Mouse (Mus musculus) CH12.LX (cell line): Measurements from ENCODE around the gene Pimreg. TPM values are rescaled to one million over a fixed set of nuclear protein-coding genes. Genes with fewer than 3 reads are reported as not detected.

Experiments used
- DNase-seq: peaks from one replicate; pipeline ENCODE4 v3.0.0-alpha.2; 2013; ENCODE audit errors: extremely low read depth
- H3K27ac ChIP-seq: 2 replicates; pipeline ENCODE4 v1.5.1; 2012; ENCODE audit warnings: low read depth, mild to moderate bottlenecking, control low read depth, moderate library complexity; ENCODE audit not compliant: insufficient read depth
- H3K27me3 ChIP-seq: replicated peaks from 2 replicates; pipeline ENCODE3; 2012; ENCODE audit warnings: inconsistent platforms
- H3K36me3 ChIP-seq, 2 experiments: replicated peaks in 1 of 2; 2 replicates each; pipeline versions ENCODE3 to v1.6.1; 2012; ENCODE audit warnings: inconsistent platforms in 1 of 2, low read length in 1 of 2, mild to moderate bottlenecking in 1 of 2, mixed read lengths in 1 of 2, moderate library complexity in 1 of 2; ENCODE audit not compliant: control insufficient read depth in 1 of 2, insufficient read depth in 1 of 2
- H3K4me1 ChIP-seq, 2 experiments: 2 replicates each; pipeline ENCODE4 v1.6.1; 2012; ENCODE audit warnings: inconsistent platforms in 1 of 2, moderate library complexity in 1 of 2; ENCODE audit not compliant: insufficient read depth in 2 of 2, control insufficient read depth in 1 of 2
- H3K4me2 ChIP-seq: 2 replicates; pipeline ENCODE4 v1.6.1; 2012; ENCODE audit warnings: low read depth, mild to moderate bottlenecking, control low read depth; ENCODE audit not compliant: poor library complexity, insufficient read depth, severe bottlenecking
- H3K4me3 ChIP-seq, 3 experiments: fragments of 150-350 bp in 1 of 3; sonication (generic) in 1 of 3; replicated peaks in 1 of 3; 2 replicates each; pipeline versions ENCODE3 to v1.5.1; 2011 to 2012; ENCODE audit warnings: low read depth in 2 of 3, low read length in 2 of 3, mild to moderate bottlenecking in 2 of 3, moderate library complexity in 2 of 3, control low read depth in 1 of 3, improper control_type of control experiment in 1 of 3, inconsistent platforms in 1 of 3, mixed read lengths in 1 of 3; ENCODE audit not compliant: poor library complexity in 1 of 3
- H3K79me2 ChIP-seq: replicated peaks from 2 replicates; pipeline ENCODE4 v1.6.1; 2012; ENCODE audit warnings: mild to moderate bottlenecking, moderate library complexity; ENCODE audit not compliant: control insufficient read depth, poor library complexity, insufficient read depth, severe bottlenecking; ENCODE audit errors: extremely low read depth
- H3K9ac ChIP-seq: 2 replicates; pipeline ENCODE4 v1.6.1; 2012; ENCODE audit warnings: low read depth, mild to moderate bottlenecking, control low read depth, moderate library complexity; ENCODE audit not compliant: insufficient read depth
- H3K9me3 ChIP-seq: replicated peaks from 2 replicates; pipeline ENCODE3; 2012; ENCODE audit warnings: low read length, inconsistent platforms, mixed read lengths
- BHLHE40 ChIP-seq: IDR thresholded peaks from 2 replicates; pipeline ENCODE4 v1.6.1; 2011; ENCODE audit warnings: mild to moderate bottlenecking, low read depth, low read length, improper control_type of control experiment
- CHD1 ChIP-seq: IDR thresholded peaks from 2 replicates; pipeline ENCODE4 v1.6.1; 2012; ENCODE audit warnings: low read depth, low read length, improper control_type of control experiment, inconsistent platforms
- CTCF ChIP-seq, 2 experiments: IDR thresholded peaks in 1 of 2; conservative IDR thresholded peaks in 1 of 2; 2 replicates each; pipeline ENCODE4 v1.5.1; 2011 to 2012; ENCODE audit warnings: low read depth in 2 of 2, low read length in 2 of 2, improper control_type of control experiment in 1 of 2, inconsistent platforms in 1 of 2, mild to moderate bottlenecking in 1 of 2, moderate library complexity in 1 of 2
- GABPA ChIP-seq: IDR thresholded peaks from 2 replicates; pipeline ENCODE4 v1.6.1; 2012; ENCODE audit warnings: low read depth, low read length, improper control_type of control experiment, inconsistent platforms; ENCODE audit not compliant: insufficient replicate concordance
- HCFC1 ChIP-seq: IDR thresholded peaks from 2 replicates; pipeline ENCODE4 v1.6.1; 2012; ENCODE audit warnings: low read depth, mild to moderate bottlenecking, inconsistent platforms, low read length, improper control_type of control experiment
- IRF4 ChIP-seq: IDR thresholded peaks from 2 replicates; pipeline ENCODE4 v1.6.1; 2014; ENCODE audit warnings: low read depth, mild to moderate bottlenecking, inconsistent platforms, low read length, improper control_type of control experiment
- JUND ChIP-seq: conservative IDR thresholded peaks from 2 replicates; pipeline ENCODE4 v1.6.1; 2011; ENCODE audit warnings: low read depth, low read length, improper control_type of control experiment
- MAZ ChIP-seq: IDR thresholded peaks from 2 replicates; pipeline ENCODE4 v1.6.1; 2012; ENCODE audit warnings: low read depth, mild to moderate bottlenecking, inconsistent platforms, low read length, improper control_type of control experiment, moderate library complexity
- MXI1 ChIP-seq: IDR thresholded peaks from 2 replicates; pipeline ENCODE4 v1.6.1; 2011; ENCODE audit warnings: mild to moderate bottlenecking, low read depth, low read length, improper control_type of control experiment
- NELFE ChIP-seq: IDR thresholded peaks from 2 replicates; pipeline ENCODE4 v1.6.1; 2011; ENCODE audit warnings: low read depth, low read length, improper control_type of control experiment
- PAX5 ChIP-seq: IDR thresholded peaks from 2 replicates; pipeline ENCODE4 v1.6.1; 2012; ENCODE audit warnings: low read length, inconsistent platforms, mixed read lengths
- POLR2A ChIP-seq: IDR thresholded peaks from 2 replicates; pipeline ENCODE4 v1.6.1; 2011; ENCODE audit warnings: low read depth, mild to moderate bottlenecking, improper control_type of control experiment, low read length
- SIN3A ChIP-seq: IDR thresholded peaks from 2 replicates; pipeline ENCODE4 v1.6.1; 2012; ENCODE audit warnings: low read length, improper control_type of control experiment, inconsistent platforms
- TCF12 ChIP-seq: IDR thresholded peaks from 2 replicates; pipeline ENCODE4 v1.6.1; 2014; ENCODE audit warnings: low read depth, mild to moderate bottlenecking, inconsistent platforms, low read length, improper control_type of control experiment
- UBTF ChIP-seq: IDR thresholded peaks from 2 replicates; pipeline ENCODE4 v1.6.1; 2012; ENCODE audit warnings: low read depth, mild to moderate bottlenecking, inconsistent platforms, low read length, improper control_type of control experiment, moderate library complexity
- USF1 ChIP-seq: IDR thresholded peaks from 2 replicates; pipeline ENCODE4 v1.6.1; 2014; ENCODE audit warnings: low read depth, mild to moderate bottlenecking, inconsistent platforms, low read length, improper control_type of control experiment
- ZNF384 ChIP-seq: IDR thresholded peaks from 2 replicates; pipeline ENCODE4 v1.6.1; 2012; ENCODE audit warnings: low read depth, low read length, improper control_type of control experiment, inconsistent platforms
- dilution Hi-C: fragments of 300-500 bp; cut with MboI; formaldehyde crosslinking; loops from 2 replicates; pipeline ENCODE4 v1.14.3; 2020; ENCODE audit warnings: low sequenced_read_pairs; ENCODE audit not compliant: extremely low pct_unique_long_range_greater_than_20kb, extremely low pct_ligation_motif_present
- in situ Hi-C: fragments of 300-500 bp; cut with MboI; formaldehyde crosslinking; loops from 3 replicates; pipeline ENCODE4 v1.14.3; 2019; ENCODE audit warnings: low sequenced_read_pairs, low pct_ligation_motif_present, low pct_unique_long_range_greater_than_20kb, mixed read lengths
- polyA plus RNA-seq: library from polyadenylated mRNA; unstranded; fragments of >175 nt; gene quantifications from 2 replicates; pipeline ENCODE4 v1.2.1, GENCODE M21; 2012; ENCODE audit warnings: low read depth; ENCODE audit not compliant: insufficient read length
- total RNA-seq, 2 experiments: library from RNA; depleted of rRNA; stranded (reverse); fragments of 300-350 nt in 1 of 2; fragments of >200 nt in 1 of 2; gene quantifications; 2 replicates each; pipeline ENCODE4 v1.2.3; 2012 to 2014

The Pimreg gene
- total and polyA plus RNA-seq, 3 experiments = 26.4 to 52.7 (median 27.9) TPM

DNA sequence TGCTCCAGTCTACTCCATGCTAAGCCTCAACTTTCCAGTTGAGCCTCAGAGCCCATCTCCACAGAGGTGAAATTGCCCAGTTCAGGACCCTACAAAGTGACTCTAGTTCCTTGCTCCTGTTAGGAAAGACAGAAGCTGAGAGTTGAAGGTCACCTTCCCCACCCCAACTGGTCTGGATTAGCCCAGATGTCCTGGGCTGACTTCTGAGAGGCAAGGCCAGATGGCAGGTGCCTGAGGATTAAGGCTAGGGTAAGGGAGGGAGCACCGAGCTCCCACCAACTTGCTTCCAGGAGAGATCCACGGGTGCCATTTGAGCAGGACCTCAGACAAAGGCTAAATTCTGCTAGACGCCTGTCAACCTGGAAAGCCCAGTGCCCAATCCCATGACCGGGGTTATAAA lies 9.7 kb upstream of the Pimreg start:
- Histone ChIP-seq H3K27ac (no peak overlapping the region), H3K36me3 (no peaks in the 10 kb centered on the region), H3K4me3 (no peak overlapping the region), H3K9me3 (no peaks in the 10 kb centered on the region), H3K27me3 (peaks cover 5% of the 10 kb centered on the region), H3K4me1 (peaks cover 9 to 12% of the 10 kb centered on the region in 2 experiments), H3K79me2 (no peaks in the 10 kb centered on the region), H3K4me2 (no peak overlapping the region), H3K9ac (no peak overlapping the region)
- no peak for DNase-seq
- in situ Hi-C loops (loop anchor here (25.0 kb wide), 1 partner anchor 470 kb away; no protein-coding TSS in a partner anchor), dilution Hi-C loops (no loop called here)
- TF ChIP-seq POLR2A = no peak
- no peak for TF ChIP-seq ZNF384
- TF ChIP-seq HCFC1 = no peak
- no peak for TF ChIP-seq NELFE
- no peak for TF ChIP-seq TCF12
- TF ChIP-seq PAX5 = no peak

DNA sequence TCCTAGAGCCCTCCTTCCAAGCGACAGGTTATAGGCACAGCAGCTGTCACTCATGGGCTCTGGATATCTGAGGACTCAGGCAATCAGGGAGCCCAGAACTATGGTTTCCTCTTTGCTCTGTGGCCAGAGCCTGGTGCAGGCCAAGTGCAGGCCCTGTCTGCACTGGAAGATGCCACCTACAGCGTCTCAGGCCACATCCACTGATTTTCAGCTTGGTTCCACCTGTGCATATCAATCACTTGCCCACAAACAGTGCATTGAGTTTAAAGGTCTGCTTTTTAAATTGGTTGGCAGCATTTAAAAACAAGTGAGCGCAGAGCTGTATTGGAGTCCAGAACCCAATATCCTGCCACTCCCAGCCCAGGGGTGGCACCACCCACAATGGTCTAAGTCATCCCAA lies 9.2 kb upstream of the Pimreg start:
- no peak overlapping the region for H3K27ac ChIP-seq
- H3K9ac ChIP-seq = no peak overlapping the region
- in situ Hi-C loops = loop anchor here (25.0 kb wide), 1 partner anchor 470 kb away; no protein-coding TSS in a partner anchor
- H3K36me3 ChIP-seq = no peaks in the 10 kb centered on the region
- no peaks in the 10 kb centered on the region for H3K9me3 ChIP-seq
- no peak overlapping the region for H3K4me3 ChIP-seq
- no peaks in the 10 kb centered on the region for H3K79me2 ChIP-seq
- dilution Hi-C loops = no loop called here
- peaks cover 6 to 12% of the 10 kb centered on the region in 2 experiments; a peak in 3 of 4 replicates for H3K4me1 ChIP-seq
- peaks cover 5% of the 10 kb centered on the region for H3K27me3 ChIP-seq
- H3K4me2 ChIP-seq = no peak overlapping the region
- TF ChIP-seq IRF4 = no peak
- TF ChIP-seq UBTF = no peak
- no peak for TF ChIP-seq MXI1
- TF ChIP-seq JUND = no peak
- TF ChIP-seq GABPA = no peak
- TF ChIP-seq SIN3A = no peak
- TF ChIP-seq CTCF (conservative IDR thresholded peaks at IDR 0.05 in 1 of 2, IDR thresholded peaks at IDR 0.05 in 1 of 2; ENCODE audit: low read depth in 2 of 2, low read length in 2 of 2) = no peak
- TF ChIP-seq CHD1 = no peak
- TF ChIP-seq BHLHE40 = no peak
- TF ChIP-seq USF1 = no peak
- TF ChIP-seq MAZ = no peak
- no peak for DNase-seq
